Mouse (Mus musculus): ENCODE results near the gene Eif1. TPM values are rescaled to one million over a fixed set of nuclear protein-coding genes. Genes with fewer than 3 reads are reported as not detected.

Eif1 gene
- 718 and 769 TPM in 2 replicates for polyA plus RNA-seq (2011; ENCODE audit: insufficient read depth, insufficient read length, low read depth, missing spikeins)

- Histone ChIP-seq H3K9me3 (replicated peaks; ENCODE audit: control insufficient read depth, insufficient read depth, low read length, poor library complexity, severe bottlenecking) (no peaks in the 10 kb centered on the region), H3K9ac (ENCODE audit: low read depth, poor library complexity, severe bottlenecking) (peak within 1 kb of the TSS; percentile 96), H3K27me3 (ENCODE audit: control insufficient read depth, insufficient read depth, low read length, poor library complexity, severe bottlenecking) (no peaks in the 10 kb centered on the region), H3K4me1 (ENCODE audit: control insufficient read depth, insufficient read depth, low read length) (peaks cover 3% of the 10 kb centered on the region), H3K27ac (ENCODE audit: insufficient read depth, low read length) (peak within 1 kb of the TSS; percentile 93), H3K36me3 (ENCODE audit: control insufficient read depth, insufficient read depth, low read length, poor library complexity, severe bottlenecking) (peaks cover 22% of the 10 kb centered on the region), H3K4me3 (ENCODE audit: low read depth, low read length) (peak within 1 kb of the TSS; percentile 96)
- no peak for TF ChIP-seq CTCF (IDR thresholded peaks at IDR 0.05; ENCODE audit: low read depth, low read length)
- no peak for TF ChIP-seq EP300 (IDR thresholded peaks at IDR 0.05; ENCODE audit: insufficient read depth, low read depth, low read length)
- TF ChIP-seq POLR2A (IDR thresholded peaks at IDR 0.05; ENCODE audit: insufficient read depth, low read length): peak; percentile 66
These were observed at the start of gene Eif1 for GRCm38 (mm10) chr11:100319492-100320171. TSS of gene Eif1 (plus strand) at chr11:100319885.

- Histone ChIP-seq H3K36me3 (ENCODE audit: control insufficient read depth, insufficient read depth, low read length, poor library complexity, severe bottlenecking) (no peaks in the 10 kb centered on the region), H3K4me1 (ENCODE audit: control insufficient read depth, insufficient read depth, low read length) (peaks cover 15% of the 10 kb centered on the region), H3K27ac (ENCODE audit: insufficient read depth, low read length) (peak overlapping the region; percentile 46), H3K9ac (ENCODE audit: low read depth, poor library complexity, severe bottlenecking) (no peak overlapping the region), H3K27me3 (ENCODE audit: control insufficient read depth, insufficient read depth, low read length, poor library complexity, severe bottlenecking) (no peaks in the 10 kb centered on the region), H3K4me3 (ENCODE audit: low read depth, low read length) (no peak overlapping the region), H3K9me3 (replicated peaks; ENCODE audit: control insufficient read depth, insufficient read depth, low read length, poor library complexity, severe bottlenecking) (no peaks in the 10 kb centered on the region)
- TF ChIP-seq EP300 (IDR thresholded peaks at IDR 0.05; ENCODE audit: insufficient read depth, low read depth, low read length) (no peak), POLR2A (IDR thresholded peaks at IDR 0.05; ENCODE audit: insufficient read depth, low read length) (no peak), CTCF (IDR thresholded peaks at IDR 0.05; ENCODE audit: low read depth, low read length) (no peak)
These were observed 47.8 kb upstream of the Eif1 start for GRCm38 (mm10) chr11:100271878-100272277.

GRCm38 (mm10) chr11:100274719-100275118 is 45.0 kb upstream of the Eif1 start:
- Histone ChIP-seq H3K27ac (ENCODE audit: insufficient read depth, low read length) (peak overlapping the region; percentile 90), H3K4me3 (ENCODE audit: low read depth, low read length) (no peak overlapping the region), H3K9me3 (replicated peaks; ENCODE audit: control insufficient read depth, insufficient read depth, low read length, poor library complexity, severe bottlenecking) (no peaks in the 10 kb centered on the region), H3K27me3 (ENCODE audit: control insufficient read depth, insufficient read depth, low read length, poor library complexity, severe bottlenecking) (no peaks in the 10 kb centered on the region), H3K4me1 (ENCODE audit: control insufficient read depth, insufficient read depth, low read length) (peaks cover 16% of the 10 kb centered on the region), H3K9ac (ENCODE audit: low read depth, poor library complexity, severe bottlenecking) (no peak overlapping the region), H3K36me3 (ENCODE audit: control insufficient read depth, insufficient read depth, low read length, poor library complexity, severe bottlenecking) (no peaks in the 10 kb centered on the region)
- TF ChIP-seq EP300 (IDR thresholded peaks at IDR 0.05; ENCODE audit: insufficient read depth, low read depth, low read length) (peak; percentile 96), CTCF (IDR thresholded peaks at IDR 0.05; ENCODE audit: low read depth, low read length) (no peak)

GRCm38 (mm10) chr11:100275466-100275865 is 44.2 kb upstream of the Eif1 start:
- Histone ChIP-seq H3K4me3 (ENCODE audit: low read depth, low read length) (no peak overlapping the region), H3K36me3 (ENCODE audit: control insufficient read depth, insufficient read depth, low read length, poor library complexity, severe bottlenecking) (no peaks in the 10 kb centered on the region), H3K4me1 (ENCODE audit: control insufficient read depth, insufficient read depth, low read length) (peaks cover 16% of the 10 kb centered on the region), H3K9me3 (replicated peaks; ENCODE audit: control insufficient read depth, insufficient read depth, low read length, poor library complexity, severe bottlenecking) (no peaks in the 10 kb centered on the region), H3K27ac (ENCODE audit: insufficient read depth, low read length) (peak overlapping the region; percentile 94), H3K9ac (ENCODE audit: low read depth, poor library complexity, severe bottlenecking) (peak overlapping the region; percentile 1), H3K27me3 (ENCODE audit: control insufficient read depth, insufficient read depth, low read length, poor library complexity, severe bottlenecking) (no peaks in the 10 kb centered on the region)
- no peak for TF ChIP-seq CTCF (IDR thresholded peaks at IDR 0.05; ENCODE audit: low read depth, low read length)
- peak; percentile 48; the same call in 1 of the 2 replicates for TF ChIP-seq EP300 (IDR thresholded peaks at IDR 0.05; ENCODE audit: insufficient read depth, low read depth, low read length)

GRCm38 (mm10) chr11:100277726-100278480 is 41.8 kb upstream of the Eif1 start:
- peak overlapping the region; percentile 45 for H3K4me3 ChIP-seq (ENCODE audit: low read depth, low read length)
- H3K4me1 ChIP-seq (ENCODE audit: control insufficient read depth, insufficient read depth, low read length): peaks cover 11% of the 10 kb centered on the region
- no peak for TF ChIP-seq POLR2A (IDR thresholded peaks at IDR 0.05; ENCODE audit: insufficient read depth, low read length)
- no peak for TF ChIP-seq EP300 (IDR thresholded peaks at IDR 0.05; ENCODE audit: insufficient read depth, low read depth, low read length)
- peak overlapping the region; percentile 79 for H3K27ac ChIP-seq (ENCODE audit: insufficient read depth, low read length)
- peak overlapping the region; percentile 22; the same call in 1 of the 2 replicates for H3K9ac ChIP-seq (ENCODE audit: low read depth, poor library complexity, severe bottlenecking)
- no peaks in the 10 kb centered on the region for H3K9me3 ChIP-seq (replicated peaks; ENCODE audit: control insufficient read depth, insufficient read depth, low read length, poor library complexity, severe bottlenecking)
- H3K36me3 ChIP-seq (ENCODE audit: control insufficient read depth, insufficient read depth, low read length, poor library complexity, severe bottlenecking): no peaks in the 10 kb centered on the region
- H3K27me3 ChIP-seq (ENCODE audit: control insufficient read depth, insufficient read depth, low read length, poor library complexity, severe bottlenecking): no peaks in the 10 kb centered on the region

GRCm38 (mm10) chr11:100278759-100279158 is 40.9 kb upstream of the Eif1 start:
- Histone ChIP-seq H3K4me3 (ENCODE audit: low read depth, low read length) (no peak overlapping the region), H3K27me3 (ENCODE audit: control insufficient read depth, insufficient read depth, low read length, poor library complexity, severe bottlenecking) (no peaks in the 10 kb centered on the region), H3K36me3 (ENCODE audit: control insufficient read depth, insufficient read depth, low read length, poor library complexity, severe bottlenecking) (no peaks in the 10 kb centered on the region), H3K27ac (ENCODE audit: insufficient read depth, low read length) (peak overlapping the region; percentile 79), H3K9me3 (replicated peaks; ENCODE audit: control insufficient read depth, insufficient read depth, low read length, poor library complexity, severe bottlenecking) (no peaks in the 10 kb centered on the region), H3K9ac (ENCODE audit: low read depth, poor library complexity, severe bottlenecking) (0 out of 2 replicates have a peak overlapping the region, but pooled peaks have one; percentile 22), H3K4me1 (ENCODE audit: control insufficient read depth, insufficient read depth, low read length) (peaks cover 14% of the 10 kb centered on the region)
- TF ChIP-seq POLR2A (IDR thresholded peaks at IDR 0.05; ENCODE audit: insufficient read depth, low read length): no peak
- peak; percentile 32; the same call in 1 of the 2 replicates for TF ChIP-seq EP300 (IDR thresholded peaks at IDR 0.05; ENCODE audit: insufficient read depth, low read depth, low read length)
- TF ChIP-seq CTCF (IDR thresholded peaks at IDR 0.05; ENCODE audit: low read depth, low read length): no peak
